Mouse (Mus musculus) lung, postnatal 0 days (tissue): ENCODE measurements around the gene Wscd1. TPM values are rescaled to one million over a fixed set of nuclear protein-coding genes. Genes with fewer than 3 reads are reported as not detected.

Source experiments
- ATAC-seq: fragments of 200-750 bp; cut with Nextera tagmentation; 2 replicates; pipeline ENCODE4 v1.8.0; 2017; ENCODE audit warnings: moderate library complexity
- DNase-seq: peaks from one replicate; pipeline ENCODE4 v3.0.0-alpha.2; 2016; ENCODE audit warnings: low spot score
- H3K27ac ChIP-seq: fragments of 300-500 bp; sonication (generic); 2 replicates; pipeline ENCODE4 v1.5.1; 2014; ENCODE audit warnings: antibody characterized with exemption, mild to moderate bottlenecking, low read length, mixed read lengths
- H3K27me3 ChIP-seq: fragments of 300-500 bp; sonication (generic); replicated peaks from 2 replicates; pipeline ENCODE4 v1.6.1; 2014; ENCODE audit warnings: low read length, mixed read lengths; ENCODE audit not compliant: insufficient read depth
- H3K36me3 ChIP-seq: fragments of 300-500 bp; sonication (generic); 2 replicates; pipeline ENCODE4 v1.6.1; 2014; ENCODE audit warnings: low read length, mixed read lengths; ENCODE audit not compliant: insufficient read depth
- H3K4me1 ChIP-seq: fragments of 300-500 bp; sonication (generic); 2 replicates; pipeline ENCODE4 v1.6.1; 2014; ENCODE audit warnings: antibody characterized with exemption, low read depth, low read length, mixed read lengths; ENCODE audit not compliant: insufficient read depth
- H3K4me2 ChIP-seq: fragments of 300-500 bp; sonication (generic); replicated peaks from 2 replicates; pipeline ENCODE4 v1.6.1; 2014; ENCODE audit warnings: low read depth, mild to moderate bottlenecking, low read length, moderate library complexity, mixed read lengths
- H3K4me3 ChIP-seq: fragments of 300-500 bp; sonication (generic); 2 replicates; pipeline ENCODE4 v1.5.1; 2014; ENCODE audit warnings: low read depth, low read length
- H3K9ac ChIP-seq: fragments of 300-500 bp; sonication (generic); replicated peaks from 2 replicates; pipeline ENCODE4 v1.6.1; 2014; ENCODE audit warnings: low read depth, mild to moderate bottlenecking
- H3K9me3 ChIP-seq: fragments of 300-500 bp; sonication (generic); 2 replicates; pipeline ENCODE4 v1.6.1; 2016; ENCODE audit warnings: low read length, mixed read lengths
- CTCF ChIP-seq: IDR thresholded peaks from 2 replicates; pipeline ENCODE4 v1.5.1; 2016; ENCODE audit warnings: antibody characterized with exemption, mild to moderate bottlenecking
- EP300 ChIP-seq: IDR thresholded peaks from 2 replicates; pipeline ENCODE4 v1.6.1; 2016; ENCODE audit warnings: antibody characterized with exemption, mild to moderate bottlenecking, control low read depth
- WGBS: fragments of 180-500 bp; shearing (Covaris S2); extraction: QIAGEN DNeasy Blood & Tissue Kit; methylation state at CpG from one replicate; pipeline ENCODE4 v1.1.7; 2014; 5-methylcytosine and 5-hydroxymethylcytosine counted together
- polyA plus RNA-seq: library from polyadenylated mRNA; unstranded; fragments of >200 nt; fragmentation: Nextera tagmentation; extraction: Ambion mirVana; gene quantifications from 2 replicates; pipeline ENCODE4 v1.2.1, GENCODE M21; 2015

The Wscd1 gene
- polyA plus RNA-seq, 1 experiment from 2014 or later, result 15.4 TPM

GRCm38 (mm10) chr11:71772056-71772455 lies 22.3 kb downstream of the Wscd1 start:
- Histone ChIP-seq H3K4me1 (no peaks in the 10 kb centered on the region), H3K27me3 (no peaks in the 10 kb centered on the region), H3K36me3 (no peaks in the 10 kb centered on the region), H3K9ac (no peak overlapping the region), H3K4me2 (no peak overlapping the region), H3K9me3 (no peaks in the 10 kb centered on the region), H3K4me3 (no peak overlapping the region), H3K27ac (no peak overlapping the region)
- WGBS, result 49% methylated on average over 6 of the region's 6 CpGs
- ATAC-seq (peak; percentile 46; the same call in 1 of the 2 replicates), DNase-seq (no peak)
- no peak for TF ChIP-seq CTCF
- no peak for TF ChIP-seq EP300

GRCm38 (mm10) chr11:71772802-71773201 lies 23.1 kb downstream of the Wscd1 start:
- Histone ChIP-seq H3K4me1 (no peaks in the 10 kb centered on the region), H3K9ac (no peak overlapping the region), H3K4me3 (no peak overlapping the region), H3K9me3 (no peaks in the 10 kb centered on the region), H3K27me3 (no peaks in the 10 kb centered on the region), H3K4me2 (no peak overlapping the region), H3K36me3 (no peaks in the 10 kb centered on the region), H3K27ac (no peak overlapping the region)
- 8% methylated on average over 4 of the region's 4 CpGs for WGBS
- 0 out of 2 replicates have a peak, but pooled peaks have one; percentile 23 for ATAC-seq
- no peak for TF ChIP-seq CTCF
- TF ChIP-seq EP300, result no peak
- no peak for DNase-seq

- H3K36me3 ChIP-seq, result no peaks in the 10 kb centered on the region
- H3K27ac ChIP-seq, result no peak overlapping the region
- ATAC-seq (0 out of 2 replicates have a peak, but pooled peaks have one; percentile 16), DNase-seq (no peak)
- no peaks in the 10 kb centered on the region for H3K4me1 ChIP-seq
- no peaks in the 10 kb centered on the region for H3K27me3 ChIP-seq
- no peaks in the 10 kb centered on the region for H3K9me3 ChIP-seq
- no peak overlapping the region for H3K4me2 ChIP-seq
- H3K4me3 ChIP-seq, result no peak overlapping the region
- H3K9ac ChIP-seq, result no peak overlapping the region
- no peak for TF ChIP-seq EP300
- TF ChIP-seq CTCF, result no peak
- 18% methylated on average over 16 of the region's 16 CpGs for WGBS
These were observed 24.5 kb downstream of the Wscd1 start for GRCm38 (mm10) chr11:71773986-71774767.

- Histone ChIP-seq H3K4me3 (no peak overlapping the region), H3K4me2 (no peak overlapping the region), H3K4me1 (no peaks in the 10 kb centered on the region), H3K27me3 (no peaks in the 10 kb centered on the region), H3K27ac (no peak overlapping the region), H3K36me3 (no peaks in the 10 kb centered on the region), H3K9me3 (no peaks in the 10 kb centered on the region), H3K9ac (no peak overlapping the region)
- TF ChIP-seq CTCF (peak; percentile 24), EP300 (no peak)
- no peak for DNase-seq
- WGBS, result 50% methylated on average over 6 of the region's 6 CpGs
- peak; percentile 66 for ATAC-seq
These were observed 25.3 kb downstream of the Wscd1 start for GRCm38 (mm10) chr11:71775056-71775455.

- H3K4me3 ChIP-seq, result no peak overlapping the region
- H3K27me3 ChIP-seq, result no peaks in the 10 kb centered on the region
- ATAC-seq, result no peak
- no peaks in the 10 kb centered on the region for H3K36me3 ChIP-seq
- no peak overlapping the region for H3K27ac ChIP-seq
- DNase-seq, result no peak
- no peak for TF ChIP-seq EP300
- no peak for TF ChIP-seq CTCF
- H3K4me2 ChIP-seq, result no peak overlapping the region
- H3K4me1 ChIP-seq, result no peaks in the 10 kb centered on the region
- no peaks in the 10 kb centered on the region for H3K9me3 ChIP-seq
- no peak overlapping the region for H3K9ac ChIP-seq
- WGBS, result 65% methylated on average over 10 of the region's 10 CpGs
These were observed 29.9 kb downstream of the Wscd1 start for GRCm38 (mm10) chr11:71779642-71780041.

GRCm38 (mm10) chr11:71781737-71782354 lies 32.1 kb downstream of the Wscd1 start:
- Histone ChIP-seq H3K4me2 (no peak overlapping the region), H3K27me3 (no peaks in the 10 kb centered on the region), H3K9ac (no peak overlapping the region), H3K9me3 (no peaks in the 10 kb centered on the region), H3K36me3 (no peaks in the 10 kb centered on the region), H3K4me1 (no peaks in the 10 kb centered on the region), H3K4me3 (no peak overlapping the region), H3K27ac (no peak overlapping the region)
- ATAC-seq, result no peak
- 73% methylated on average over 13 of the region's 13 CpGs for WGBS
- DNase-seq, result no peak
- TF ChIP-seq CTCF (no peak), EP300 (no peak)
